Mouse (Mus musculus): ENCODE data around the gene Epm2aip1.

GRCm38 (mm10) chr9:111298606-111299005, 26.9 kb downstream of the Epm2aip1 start:
- TF ChIP-seq CTCF (conservative IDR thresholded peaks at IDR 0.05 in 1 of 2, IDR thresholded peaks at IDR 0.05 in 1 of 2; ENCODE audit: low read depth in 2 of 2, low read length in 2 of 2) (no peak), POLR2A (IDR thresholded peaks at IDR 0.05; ENCODE audit: low read depth, low read length) (no peak), PAX5 (IDR thresholded peaks at IDR 0.05; ENCODE audit: low read length) (no peak), ELF1 (IDR thresholded peaks at IDR 0.05; ENCODE audit: low read depth, low read length) (no peak), E2F4 (IDR thresholded peaks at IDR 0.05; ENCODE audit: insufficient replicate concordance, low read depth, low read length) (no peak), KAT2A (IDR thresholded peaks at IDR 0.05; ENCODE audit: insufficient replicate concordance, low read length) (no peak), ZC3H11A (IDR thresholded peaks at IDR 0.05; ENCODE audit: low read depth, low read length) (no peak), ZMIZ1 (IDR thresholded peaks at IDR 0.05; ENCODE audit: low read depth, low read length) (no peak), USF1 (IDR thresholded peaks at IDR 0.05; ENCODE audit: low read depth, low read length) (no peak), NELFE (IDR thresholded peaks at IDR 0.05; ENCODE audit: low read depth, low read length) (no peak)
